Mouse (Mus musculus) lung, postnatal 0 days (tissue): ENCODE results near the gene Gm9913.

ENCODE experiments used
- CTCF ChIP-seq: IDR thresholded peaks from 2 replicates; pipeline ENCODE4 v1.5.1; 2016; ENCODE audit warnings: antibody characterized with exemption, mild to moderate bottlenecking
- EP300 ChIP-seq: IDR thresholded peaks from 2 replicates; pipeline ENCODE4 v1.6.1; 2016; ENCODE audit warnings: antibody characterized with exemption, mild to moderate bottlenecking, control low read depth

GRCm38 (mm10) chr2:125481531-125482317 lies 23.2 kb upstream of the Gm9913 start:
- TF ChIP-seq CTCF (no peak), EP300 (no peak)
